Mouse (Mus musculus) midbrain, embryonic 12.5 days (tissue): Measurements from ENCODE around the gene Zcchc7. TPM values are rescaled to one million over a fixed set of nuclear protein-coding genes. Genes with fewer than 3 reads are reported as not detected.
A peak's percentile ranks its signal among the peaks of the same experiment; 100 is the strongest.

ENCODE experiments used
- ATAC-seq: fragments of 200-750 bp; cut with Nextera tagmentation; 2 replicates; pipeline ENCODE4 v1.8.0; 2017; ENCODE audit warnings: low read depth, moderate TSS enrichment, moderate library complexity; ENCODE audit not compliant: low FRiP score
- H3K27ac ChIP-seq: fragments of 300-500 bp; sonication (generic); replicated peaks from 2 replicates; pipeline ENCODE4 v1.5.1; 2016; ENCODE audit warnings: mild to moderate bottlenecking
- H3K27me3 ChIP-seq: fragments of 300-500 bp; sonication (generic); 2 replicates; pipeline ENCODE4 v1.6.1; 2016; ENCODE audit warnings: mild to moderate bottlenecking
- H3K36me3 ChIP-seq: fragments of 300-500 bp; sonication (generic); 2 replicates; pipeline ENCODE4 v1.6.1; 2016
- H3K4me1 ChIP-seq: fragments of 300-500 bp; sonication (generic); 2 replicates; pipeline ENCODE4 v1.6.1; 2016
- H3K4me2 ChIP-seq: fragments of 300-500 bp; sonication (generic); replicated peaks from 2 replicates; pipeline ENCODE4 v1.6.1; 2016; ENCODE audit warnings: mild to moderate bottlenecking, moderate library complexity
- H3K4me3 ChIP-seq: fragments of 300-500 bp; sonication (generic); 2 replicates; pipeline ENCODE4 v1.5.1; 2016; ENCODE audit warnings: mild to moderate bottlenecking
- H3K9ac ChIP-seq: fragments of 300-500 bp; sonication (generic); replicated peaks from 2 replicates; pipeline ENCODE4 v1.6.1; 2016; ENCODE audit warnings: mild to moderate bottlenecking, moderate library complexity
- H3K9me3 ChIP-seq: fragments of 300-500 bp; sonication (generic); 2 replicates; pipeline ENCODE4 v1.6.1; 2016; ENCODE audit warnings: mild to moderate bottlenecking
- WGBS: fragments of 180-500 bp; shearing (Covaris S2); methylation state at CpG from one replicate; pipeline ENCODE4 v1.1.7; 2016; 5-methylcytosine and 5-hydroxymethylcytosine counted together
- polyA plus RNA-seq: library from polyadenylated mRNA; unstranded; fragments of >200 nt; fragmentation: Nextera tagmentation; extraction: Ambion mirVana; gene quantifications from 2 replicates; pipeline ENCODE4 v1.2.1, GENCODE M21; 2016

Zcchc7 gene
- polyA plus RNA-seq, 1 experiment from 2014 or later, result 28.3 TPM

- ATAC-seq, result no peak
- Histone ChIP-seq H3K4me1 (no peaks in the 10 kb centered on the region), H3K4me3 (no peak overlapping the region), H3K9me3 (no peaks in the 10 kb centered on the region), H3K36me3 (no peaks in the 10 kb centered on the region), H3K27me3 (no peaks in the 10 kb centered on the region), H3K27ac (no peak overlapping the region), H3K4me2 (no peak overlapping the region), H3K9ac (no peak overlapping the region)
- 93% methylated on average over 5 of the region's 5 CpGs for WGBS
Measured at GRCm38 (mm10) chr4:44947464-44947863, 191.8 kb downstream of the Zcchc7 start.

GRCm38 (mm10) chr4:44948314-44948713, 192.6 kb downstream of the Zcchc7 start:
- Histone ChIP-seq H3K4me2 (no peak overlapping the region), H3K27me3 (no peaks in the 10 kb centered on the region), H3K4me3 (no peak overlapping the region), H3K9me3 (no peaks in the 10 kb centered on the region), H3K27ac (no peak overlapping the region), H3K36me3 (no peaks in the 10 kb centered on the region), H3K4me1 (no peaks in the 10 kb centered on the region), H3K9ac (no peak overlapping the region)
- no peak for ATAC-seq
- 88% methylated on average over 1 of the region's 1 CpGs for WGBS

GRCm38 (mm10) chr4:44953041-44953440, 197.4 kb downstream of the Zcchc7 start:
- no peak for ATAC-seq
- H3K27me3 ChIP-seq, result no peaks in the 10 kb centered on the region
- H3K27ac ChIP-seq, result no peak overlapping the region
- H3K36me3 ChIP-seq, result no peaks in the 10 kb centered on the region
- no peak overlapping the region for H3K4me2 ChIP-seq
- H3K9me3 ChIP-seq, result no peaks in the 10 kb centered on the region
- H3K4me3 ChIP-seq, result no peak overlapping the region
- 72% methylated on average over 9 of the region's 9 CpGs for WGBS
- no peaks in the 10 kb centered on the region for H3K4me1 ChIP-seq
- no peak overlapping the region for H3K9ac ChIP-seq

- no peak for ATAC-seq
- Histone ChIP-seq H3K4me1 (no peaks in the 10 kb centered on the region), H3K9me3 (no peaks in the 10 kb centered on the region), H3K4me3 (no peak overlapping the region), H3K27me3 (no peaks in the 10 kb centered on the region), H3K4me2 (no peak overlapping the region), H3K27ac (no peak overlapping the region), H3K9ac (no peak overlapping the region), H3K36me3 (no peaks in the 10 kb centered on the region)
- whole genome bisulfite sequencing, result 90% methylated on average over 9 of the region's 9 CpGs
Measured at GRCm38 (mm10) chr4:44958776-44959175, 203.1 kb downstream of the Zcchc7 start.

- no peaks in the 10 kb centered on the region for H3K27me3 ChIP-seq
- WGBS, result 94% methylated on average over 13 of the region's 13 CpGs
Measured at GRCm38 (mm10) chr4:44959220-44959619, 203.5 kb downstream of the Zcchc7 start.

GRCm38 (mm10) chr4:44963156-44963555, 207.5 kb downstream of the Zcchc7 start:
- Histone ChIP-seq H3K4me3 (no peak overlapping the region), H3K9me3 (no peaks in the 10 kb centered on the region), H3K36me3 (no peaks in the 10 kb centered on the region), H3K4me2 (no peak overlapping the region), H3K27ac (no peak overlapping the region), H3K9ac (no peak overlapping the region), H3K27me3 (no peaks in the 10 kb centered on the region), H3K4me1 (no peaks in the 10 kb centered on the region)
- ATAC-seq, result no peak
- 77% methylated on average over 11 of the region's 11 CpGs for WGBS

More at GRCm38 (mm10) chr4:44959220-44959619, 203.5 kb downstream of the Zcchc7 start:
- no peaks in the 10 kb centered on the region for H3K4me1 ChIP-seq
- no peaks in the 10 kb centered on the region for H3K36me3 ChIP-seq
- H3K9me3 ChIP-seq, result no peaks in the 10 kb centered on the region
- no peak overlapping the region for H3K9ac ChIP-seq
- no peak overlapping the region for H3K27ac ChIP-seq
- no peak overlapping the region for H3K4me3 ChIP-seq
- ATAC-seq, result no peak
- no peak overlapping the region for H3K4me2 ChIP-seq

GRCm38 (mm10) chr4:44965175-44965574, 209.5 kb downstream of the Zcchc7 start:
- no peak overlapping the region for H3K4me3 ChIP-seq
- no peaks in the 10 kb centered on the region for H3K9me3 ChIP-seq
- no peaks in the 10 kb centered on the region for H3K4me1 ChIP-seq
- H3K9ac ChIP-seq, result no peak overlapping the region
- 83% methylated on average over 2 of the region's 2 CpGs for WGBS
- no peak overlapping the region for H3K27ac ChIP-seq
- ATAC-seq, result no peak
- no peak overlapping the region for H3K4me2 ChIP-seq
- H3K36me3 ChIP-seq, result no peaks in the 10 kb centered on the region
- no peaks in the 10 kb centered on the region for H3K27me3 ChIP-seq

- no peaks in the 10 kb centered on the region for H3K9me3 ChIP-seq
- H3K27me3 ChIP-seq, result no peaks in the 10 kb centered on the region
- no peak overlapping the region for H3K4me3 ChIP-seq
- H3K27ac ChIP-seq, result no peak overlapping the region
- WGBS, result 91% methylated on average over 3 of the region's 3 CpGs
- 0 out of 2 replicates have a peak, but pooled peaks cover 2% of the 10 kb centered on the region for H3K4me1 ChIP-seq
- ATAC-seq, result no peak
- H3K36me3 ChIP-seq, result no peaks in the 10 kb centered on the region
- H3K9ac ChIP-seq, result no peak overlapping the region
- no peak overlapping the region for H3K4me2 ChIP-seq
Measured at GRCm38 (mm10) chr4:44965736-44966135, 210.1 kb downstream of the Zcchc7 start.

GRCm38 (mm10) chr4:44967402-44967801, 211.7 kb downstream of the Zcchc7 start:
- H3K9ac ChIP-seq, result no peak overlapping the region
- WGBS, result 85% methylated on average over 8 of the region's 8 CpGs
- H3K9me3 ChIP-seq, result no peaks in the 10 kb centered on the region
- H3K4me1 ChIP-seq, result 0 out of 2 replicates have a peak, but pooled peaks cover 5% of the 10 kb centered on the region
- H3K4me3 ChIP-seq, result no peak overlapping the region
- no peak for ATAC-seq
- no peaks in the 10 kb centered on the region; the same call in 1 of the 2 replicates for H3K27me3 ChIP-seq
- no peak overlapping the region for H3K4me2 ChIP-seq
- H3K36me3 ChIP-seq, result no peaks in the 10 kb centered on the region
- H3K27ac ChIP-seq, result no peak overlapping the region

GRCm38 (mm10) chr4:44970056-44970455, 214.4 kb downstream of the Zcchc7 start:
- WGBS, result 92% methylated on average over 7 of the region's 7 CpGs
- H3K4me2 ChIP-seq, result no peak overlapping the region
- ATAC-seq, result no peak

GRCm38 (mm10) chr4:44970612-44971110, 215.0 kb downstream of the Zcchc7 start:
- Histone ChIP-seq H3K4me1 (peaks cover 11% of the 10 kb centered on the region; the same call in 1 of the 2 replicates), H3K9me3 (no peaks in the 10 kb centered on the region), H3K27ac (no peak overlapping the region), H3K4me3 (no peak overlapping the region), H3K4me2 (no peak overlapping the region), H3K9ac (no peak overlapping the region), H3K36me3 (no peaks in the 10 kb centered on the region), H3K27me3 (no peaks in the 10 kb centered on the region; the same call in 1 of the 2 replicates)
- WGBS, result 21% methylated on average over 10 of the region's 10 CpGs
- ATAC-seq, result no peak

More at GRCm38 (mm10) chr4:44970056-44970455, 214.4 kb downstream of the Zcchc7 start:
- Histone ChIP-seq H3K27me3 (no peaks in the 10 kb centered on the region; the same call in 1 of the 2 replicates), H3K4me1 (peaks cover 11% of the 10 kb centered on the region; the same call in 1 of the 2 replicates), H3K4me3 (no peak overlapping the region), H3K9me3 (no peaks in the 10 kb centered on the region), H3K27ac (no peak overlapping the region), H3K9ac (no peak overlapping the region), H3K36me3 (no peaks in the 10 kb centered on the region)

- Histone ChIP-seq H3K4me1 (peaks cover 11% of the 10 kb centered on the region; the same call in 1 of the 2 replicates), H3K9ac (no peak overlapping the region), H3K36me3 (no peaks in the 10 kb centered on the region), H3K9me3 (no peaks in the 10 kb centered on the region), H3K4me2 (peak overlapping the region; percentile 31), H3K27ac (no peak overlapping the region), H3K27me3 (no peaks in the 10 kb centered on the region; the same call in 1 of the 2 replicates), H3K4me3 (no peak overlapping the region)
- WGBS, result 12% methylated on average over 9 of the region's 9 CpGs
- ATAC-seq, result no peak
Measured at GRCm38 (mm10) chr4:44973450-44973849, 217.8 kb downstream of the Zcchc7 start.

- Histone ChIP-seq H3K27ac (no peak overlapping the region), H3K4me1 (peaks cover 11% of the 10 kb centered on the region; the same call in 1 of the 2 replicates), H3K36me3 (no peaks in the 10 kb centered on the region), H3K9ac (no peak overlapping the region), H3K4me3 (no peak overlapping the region), H3K4me2 (peak overlapping the region; percentile 31), H3K27me3 (no peaks in the 10 kb centered on the region; the same call in 1 of the 2 replicates), H3K9me3 (no peaks in the 10 kb centered on the region)
- WGBS, result 61% methylated on average over 14 of the region's 14 CpGs
- 0 out of 2 replicates have a peak, but pooled peaks have one; percentile 16 for ATAC-seq
Measured at GRCm38 (mm10) chr4:44973871-44974270, 218.2 kb downstream of the Zcchc7 start.
